Mouse (Mus musculus) lung, postnatal 0 days (tissue): ENCODE measurements around the gene Rrh. TPM values are rescaled to one million over a fixed set of nuclear protein-coding genes. Genes with fewer than 3 reads are reported as not detected.
A peak's percentile ranks its signal among the peaks of the same experiment; 100 is the strongest.

Experiments
- ATAC-seq: fragments of 200-750 bp; cut with Nextera tagmentation; 2 replicates; pipeline ENCODE4 v1.8.0; 2017; ENCODE audit warnings: moderate library complexity
- DNase-seq: peaks from one replicate; pipeline ENCODE4 v3.0.0-alpha.2; 2016; ENCODE audit warnings: low spot score
- H3K27ac ChIP-seq: fragments of 300-500 bp; sonication (generic); 2 replicates; pipeline ENCODE4 v1.5.1; 2014; ENCODE audit warnings: antibody characterized with exemption, mild to moderate bottlenecking, low read length, mixed read lengths
- H3K27me3 ChIP-seq: fragments of 300-500 bp; sonication (generic); replicated peaks from 2 replicates; pipeline ENCODE4 v1.6.1; 2014; ENCODE audit warnings: low read length, mixed read lengths; ENCODE audit not compliant: insufficient read depth
- H3K36me3 ChIP-seq: fragments of 300-500 bp; sonication (generic); 2 replicates; pipeline ENCODE4 v1.6.1; 2014; ENCODE audit warnings: low read length, mixed read lengths; ENCODE audit not compliant: insufficient read depth
- H3K4me1 ChIP-seq: fragments of 300-500 bp; sonication (generic); 2 replicates; pipeline ENCODE4 v1.6.1; 2014; ENCODE audit warnings: antibody characterized with exemption, low read depth, low read length, mixed read lengths; ENCODE audit not compliant: insufficient read depth
- H3K4me2 ChIP-seq: fragments of 300-500 bp; sonication (generic); replicated peaks from 2 replicates; pipeline ENCODE4 v1.6.1; 2014; ENCODE audit warnings: low read depth, mild to moderate bottlenecking, low read length, moderate library complexity, mixed read lengths
- H3K4me3 ChIP-seq: fragments of 300-500 bp; sonication (generic); 2 replicates; pipeline ENCODE4 v1.5.1; 2014; ENCODE audit warnings: low read depth, low read length
- H3K9ac ChIP-seq: fragments of 300-500 bp; sonication (generic); replicated peaks from 2 replicates; pipeline ENCODE4 v1.6.1; 2014; ENCODE audit warnings: low read depth, mild to moderate bottlenecking
- H3K9me3 ChIP-seq: fragments of 300-500 bp; sonication (generic); 2 replicates; pipeline ENCODE4 v1.6.1; 2016; ENCODE audit warnings: low read length, mixed read lengths
- CTCF ChIP-seq: IDR thresholded peaks from 2 replicates; pipeline ENCODE4 v1.5.1; 2016; ENCODE audit warnings: antibody characterized with exemption, mild to moderate bottlenecking
- EP300 ChIP-seq: IDR thresholded peaks from 2 replicates; pipeline ENCODE4 v1.6.1; 2016; ENCODE audit warnings: antibody characterized with exemption, mild to moderate bottlenecking, control low read depth
- WGBS: fragments of 180-500 bp; shearing (Covaris S2); extraction: QIAGEN DNeasy Blood & Tissue Kit; methylation state at CpG from one replicate; pipeline ENCODE4 v1.1.7; 2014; 5-methylcytosine and 5-hydroxymethylcytosine counted together
- polyA plus RNA-seq: library from polyadenylated mRNA; unstranded; fragments of >200 nt; fragmentation: Nextera tagmentation; extraction: Ambion mirVana; gene quantifications from 2 replicates; pipeline ENCODE4 v1.2.1, GENCODE M21; 2015

Rrh gene
- polyA plus RNA-seq, 1 experiment from 2014 or later, result not detected

GRCm38 (mm10) chr3:129798551-129798950 is 23.8 kb downstream of the Rrh start:
- Histone ChIP-seq H3K9ac (no peak overlapping the region), H3K36me3 (no peaks in the 10 kb centered on the region), H3K4me3 (no peak overlapping the region), H3K9me3 (no peaks in the 10 kb centered on the region), H3K4me2 (no peak overlapping the region), H3K27me3 (no peaks in the 10 kb centered on the region), H3K4me1 (no peaks in the 10 kb centered on the region), H3K27ac (no peak overlapping the region)
- WGBS, result 73% methylated on average over 11 of the region's 11 CpGs
- no peak for ATAC-seq
- no peak for DNase-seq
- TF ChIP-seq CTCF (no peak), EP300 (no peak)

- no peak for TF ChIP-seq EP300
- no peak for TF ChIP-seq CTCF
Measured at GRCm38 (mm10) chr3:129797341-129797740, 25.0 kb downstream of the Rrh start.

GRCm38 (mm10) chr3:129793801-129794200 is 28.6 kb downstream of the Rrh start:
- H3K36me3 ChIP-seq, result no peaks in the 10 kb centered on the region
- H3K4me3 ChIP-seq, result no peak overlapping the region
- no peak overlapping the region for H3K4me2 ChIP-seq
- 87% methylated on average over 5 of the region's 5 CpGs for WGBS
- H3K27me3 ChIP-seq, result no peaks in the 10 kb centered on the region
- DNase-seq, result no peak
- no peaks in the 10 kb centered on the region for H3K9me3 ChIP-seq
- no peak for ATAC-seq
- no peak overlapping the region for H3K27ac ChIP-seq
- no peaks in the 10 kb centered on the region for H3K4me1 ChIP-seq
- H3K9ac ChIP-seq, result no peak overlapping the region
- TF ChIP-seq EP300, result no peak
- no peak for TF ChIP-seq CTCF

More at GRCm38 (mm10) chr3:129797341-129797740, 25.0 kb downstream of the Rrh start:
- H3K27ac ChIP-seq, result no peak overlapping the region
- no peak for ATAC-seq
- no peak overlapping the region for H3K9ac ChIP-seq
- WGBS, result 70% methylated on average over 5 of the region's 5 CpGs
- H3K27me3 ChIP-seq, result no peaks in the 10 kb centered on the region
- no peaks in the 10 kb centered on the region for H3K36me3 ChIP-seq
- DNase-seq, result no peak
- no peak overlapping the region for H3K4me3 ChIP-seq
- H3K4me1 ChIP-seq, result no peaks in the 10 kb centered on the region
- H3K9me3 ChIP-seq, result no peaks in the 10 kb centered on the region
- no peak overlapping the region for H3K4me2 ChIP-seq

- no peaks in the 10 kb centered on the region for H3K36me3 ChIP-seq
- 0 out of 2 replicates have a peak, but pooled peaks have one; percentile 4 for TF ChIP-seq CTCF
- TF ChIP-seq EP300, result no peak
- no peak overlapping the region for H3K27ac ChIP-seq
- DNase-seq (no peak), ATAC-seq (no peak)
- no peaks in the 10 kb centered on the region for H3K27me3 ChIP-seq
- no peaks in the 10 kb centered on the region for H3K4me1 ChIP-seq
- no peak overlapping the region for H3K4me2 ChIP-seq
- WGBS, result 78% methylated on average over 3 of the region's 3 CpGs
- no peak overlapping the region for H3K9ac ChIP-seq
- no peak overlapping the region for H3K4me3 ChIP-seq
- H3K9me3 ChIP-seq, result no peaks in the 10 kb centered on the region
Measured at GRCm38 (mm10) chr3:129782746-129783145, 39.6 kb downstream of the Rrh start.

GRCm38 (mm10) chr3:129781435-129781834 is 41.0 kb downstream of the Rrh start:
- TF ChIP-seq CTCF, result no peak
- TF ChIP-seq EP300, result no peak
- Histone ChIP-seq H3K4me3 (no peak overlapping the region), H3K9me3 (no peaks in the 10 kb centered on the region), H3K9ac (no peak overlapping the region), H3K27ac (no peak overlapping the region), H3K36me3 (no peaks in the 10 kb centered on the region), H3K27me3 (no peaks in the 10 kb centered on the region), H3K4me2 (no peak overlapping the region), H3K4me1 (no peaks in the 10 kb centered on the region)
- ATAC-seq (no peak), DNase-seq (no peak)
- 53% methylated on average over 10 of the region's 10 CpGs for WGBS

GRCm38 (mm10) chr3:129771210-129771609 is 51.2 kb downstream of the Rrh start:
- ATAC-seq (no peak), DNase-seq (no peak)
- no peak overlapping the region for H3K4me2 ChIP-seq
- no peak overlapping the region for H3K9ac ChIP-seq
- no peaks in the 10 kb centered on the region for H3K27me3 ChIP-seq
- 78% methylated on average over 6 of the region's 6 CpGs for WGBS
- TF ChIP-seq EP300 (no peak), CTCF (no peak)
- H3K9me3 ChIP-seq, result no peaks in the 10 kb centered on the region
- H3K36me3 ChIP-seq, result no peaks in the 10 kb centered on the region
- no peak overlapping the region for H3K4me3 ChIP-seq
- H3K4me1 ChIP-seq, result no peaks in the 10 kb centered on the region
- H3K27ac ChIP-seq, result no peak overlapping the region
